Mouse (Mus musculus): Measurements from ENCODE around the gene Golph3. TPM values are rescaled to one million over a fixed set of nuclear protein-coding genes. Genes with fewer than 3 reads are reported as not detected.

Golph3 gene
- polyA plus RNA-seq, 1 experiment = 124 TPM

DNA sequence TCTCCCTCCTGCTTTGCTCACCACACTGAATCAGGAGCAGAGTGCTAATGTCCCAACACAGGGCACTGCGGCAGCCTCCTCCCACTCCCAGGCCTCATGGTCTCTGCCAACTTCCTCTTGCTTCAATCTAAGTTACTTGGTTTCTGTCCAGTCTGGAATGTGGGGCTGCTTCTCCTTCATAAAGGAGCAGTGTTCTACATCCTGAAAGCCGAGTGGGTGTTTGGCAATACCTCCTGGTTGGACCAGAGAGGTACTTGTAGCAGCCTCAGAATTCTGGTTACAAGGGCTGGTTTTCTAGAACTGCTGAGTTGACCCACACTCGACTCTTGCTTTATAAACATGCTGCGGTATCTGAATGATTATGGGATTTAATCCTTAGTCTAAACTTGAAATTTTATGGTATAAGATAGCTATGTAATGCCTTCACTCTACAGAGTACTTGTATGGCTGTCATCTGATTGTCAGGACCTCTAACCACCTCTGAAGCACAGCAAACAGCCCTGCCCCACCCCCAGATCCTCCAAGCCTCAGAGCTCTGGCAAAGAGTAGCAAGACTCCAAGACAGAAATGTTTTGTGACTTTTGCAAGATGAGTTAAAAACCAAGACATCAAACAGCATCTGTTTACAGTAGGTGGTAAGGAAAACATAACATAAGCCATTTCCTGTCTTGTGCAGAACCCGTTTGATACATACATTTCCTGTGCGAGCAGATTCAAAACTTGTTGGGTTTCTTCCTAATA, 36.3 kb upstream of the Golph3 start:
- Histone ChIP-seq H3K4me1 (ENCODE audit: control insufficient read depth, insufficient read depth, low read length) (no peaks in the 10 kb centered on the region), H3K27ac (ENCODE audit: insufficient read depth, low read length) (no peak overlapping the region), H3K9ac (ENCODE audit: low read depth, poor library complexity, severe bottlenecking) (no peak overlapping the region), H3K4me3 (ENCODE audit: low read depth, low read length) (no peak overlapping the region), H3K27me3 (ENCODE audit: control insufficient read depth, insufficient read depth, low read length, poor library complexity, severe bottlenecking) (peaks cover 1% of the 10 kb centered on the region; the same call in 1 of the 2 replicates), H3K36me3 (ENCODE audit: control insufficient read depth, insufficient read depth, low read length, poor library complexity, severe bottlenecking) (no peaks in the 10 kb centered on the region), H3K9me3 (replicated peaks; ENCODE audit: control insufficient read depth, insufficient read depth, low read length, poor library complexity, severe bottlenecking) (no peaks in the 10 kb centered on the region)
- TF ChIP-seq POLR2A (IDR thresholded peaks at IDR 0.05; ENCODE audit: insufficient read depth, low read length) = no peak
- TF ChIP-seq EP300 (IDR thresholded peaks at IDR 0.05; ENCODE audit: insufficient read depth, low read depth, low read length) = no peak
- TF ChIP-seq CTCF (IDR thresholded peaks at IDR 0.05; ENCODE audit: low read depth, low read length) = no peak

DNA sequence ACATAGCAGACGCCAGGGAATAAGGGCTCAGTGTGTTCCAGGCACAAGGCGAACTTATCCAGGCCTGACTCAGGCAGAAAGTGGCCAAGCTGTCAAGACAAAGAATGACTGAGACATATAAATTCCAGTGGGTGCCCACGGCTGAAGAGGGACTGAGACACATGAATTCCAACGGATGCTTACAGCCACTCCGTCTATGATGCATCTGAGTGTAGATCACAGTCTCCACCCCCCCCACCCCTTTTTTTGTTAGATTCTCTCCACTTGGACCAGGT, 35.8 kb upstream of the Golph3 start:
- H3K9ac ChIP-seq (ENCODE audit: low read depth, poor library complexity, severe bottlenecking) = no peak overlapping the region
- no peaks in the 10 kb centered on the region for H3K9me3 ChIP-seq (replicated peaks; ENCODE audit: control insufficient read depth, insufficient read depth, low read length, poor library complexity, severe bottlenecking)
- no peaks in the 10 kb centered on the region for H3K4me1 ChIP-seq (ENCODE audit: control insufficient read depth, insufficient read depth, low read length)
- TF ChIP-seq EP300 (IDR thresholded peaks at IDR 0.05; ENCODE audit: insufficient read depth, low read depth, low read length) = no peak
- TF ChIP-seq CTCF (IDR thresholded peaks at IDR 0.05; ENCODE audit: low read depth, low read length) = no peak
- TF ChIP-seq POLR2A (IDR thresholded peaks at IDR 0.05; ENCODE audit: insufficient read depth, low read length) = no peak
- H3K36me3 ChIP-seq (ENCODE audit: control insufficient read depth, insufficient read depth, low read length, poor library complexity, severe bottlenecking) = no peaks in the 10 kb centered on the region
- peaks cover 1% of the 10 kb centered on the region; the same call in 1 of the 2 replicates for H3K27me3 ChIP-seq (ENCODE audit: control insufficient read depth, insufficient read depth, low read length, poor library complexity, severe bottlenecking)
- no peak overlapping the region for H3K4me3 ChIP-seq (ENCODE audit: low read depth, low read length)
- H3K27ac ChIP-seq (ENCODE audit: insufficient read depth, low read length) = no peak overlapping the region

DNA sequence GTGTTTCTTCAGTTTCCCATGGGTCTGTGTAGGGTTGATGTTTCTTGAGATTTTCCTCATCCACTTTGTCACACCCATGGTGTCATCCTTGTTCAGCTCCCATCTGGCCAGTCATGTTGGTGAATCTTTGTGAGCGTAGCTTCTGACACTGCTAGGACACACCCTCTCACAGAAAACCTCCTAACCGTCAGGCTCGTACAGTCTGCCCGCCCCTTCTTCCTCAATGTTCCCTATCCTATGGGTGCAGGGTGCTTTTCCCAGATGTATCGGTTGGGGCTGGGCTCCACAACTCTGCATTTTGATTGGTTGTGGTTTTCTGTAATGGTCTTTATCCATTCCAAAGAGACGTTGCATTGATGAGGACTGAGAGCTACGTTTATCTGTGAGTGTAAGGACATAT, 30.9 kb upstream of the Golph3 start:
- no peaks in the 10 kb centered on the region for H3K9me3 ChIP-seq (replicated peaks; ENCODE audit: control insufficient read depth, insufficient read depth, low read length, poor library complexity, severe bottlenecking)
- TF ChIP-seq EP300 (IDR thresholded peaks at IDR 0.05; ENCODE audit: insufficient read depth, low read depth, low read length) (no peak), CTCF (IDR thresholded peaks at IDR 0.05; ENCODE audit: low read depth, low read length) (no peak), POLR2A (IDR thresholded peaks at IDR 0.05; ENCODE audit: insufficient read depth, low read length) (no peak)
- H3K27me3 ChIP-seq (ENCODE audit: control insufficient read depth, insufficient read depth, low read length, poor library complexity, severe bottlenecking) = no peaks in the 10 kb centered on the region
- no peaks in the 10 kb centered on the region for H3K4me1 ChIP-seq (ENCODE audit: control insufficient read depth, insufficient read depth, low read length)
- no peak overlapping the region for H3K27ac ChIP-seq (ENCODE audit: insufficient read depth, low read length)
- no peak overlapping the region for H3K4me3 ChIP-seq (ENCODE audit: low read depth, low read length)
- H3K36me3 ChIP-seq (ENCODE audit: control insufficient read depth, insufficient read depth, low read length, poor library complexity, severe bottlenecking) = no peaks in the 10 kb centered on the region
- no peak overlapping the region for H3K9ac ChIP-seq (ENCODE audit: low read depth, poor library complexity, severe bottlenecking)

DNA sequence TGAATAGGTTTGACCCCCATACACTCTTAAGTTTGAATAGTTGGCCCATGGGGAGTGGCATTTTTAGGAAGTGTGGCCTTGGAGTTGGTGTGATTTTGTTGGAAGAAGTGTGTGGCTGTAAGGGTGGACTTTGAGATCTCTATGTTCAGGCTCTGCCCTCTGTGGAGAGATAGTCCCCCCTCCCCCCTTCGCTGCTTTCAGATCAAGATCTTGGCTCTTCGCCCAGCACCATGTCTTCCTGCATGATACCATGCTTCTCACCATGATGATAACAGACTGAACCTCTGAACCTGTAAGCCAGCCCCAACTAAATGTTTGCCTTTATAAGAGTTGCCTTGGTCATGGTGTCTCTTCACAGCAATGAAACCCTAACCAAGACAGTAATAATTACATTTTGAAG, 29.5 kb upstream of the Golph3 start:
- no peak for TF ChIP-seq EP300 (IDR thresholded peaks at IDR 0.05; ENCODE audit: insufficient read depth, low read depth, low read length)
- TF ChIP-seq POLR2A (IDR thresholded peaks at IDR 0.05; ENCODE audit: insufficient read depth, low read length) = no peak
- TF ChIP-seq CTCF (IDR thresholded peaks at IDR 0.05; ENCODE audit: low read depth, low read length) = no peak
- Histone ChIP-seq H3K27me3 (ENCODE audit: control insufficient read depth, insufficient read depth, low read length, poor library complexity, severe bottlenecking) (no peaks in the 10 kb centered on the region), H3K4me1 (ENCODE audit: control insufficient read depth, insufficient read depth, low read length) (no peaks in the 10 kb centered on the region), H3K4me3 (ENCODE audit: low read depth, low read length) (no peak overlapping the region), H3K9ac (ENCODE audit: low read depth, poor library complexity, severe bottlenecking) (no peak overlapping the region), H3K9me3 (replicated peaks; ENCODE audit: control insufficient read depth, insufficient read depth, low read length, poor library complexity, severe bottlenecking) (no peaks in the 10 kb centered on the region), H3K36me3 (ENCODE audit: control insufficient read depth, insufficient read depth, low read length, poor library complexity, severe bottlenecking) (no peaks in the 10 kb centered on the region), H3K27ac (ENCODE audit: insufficient read depth, low read length) (no peak overlapping the region)

DNA sequence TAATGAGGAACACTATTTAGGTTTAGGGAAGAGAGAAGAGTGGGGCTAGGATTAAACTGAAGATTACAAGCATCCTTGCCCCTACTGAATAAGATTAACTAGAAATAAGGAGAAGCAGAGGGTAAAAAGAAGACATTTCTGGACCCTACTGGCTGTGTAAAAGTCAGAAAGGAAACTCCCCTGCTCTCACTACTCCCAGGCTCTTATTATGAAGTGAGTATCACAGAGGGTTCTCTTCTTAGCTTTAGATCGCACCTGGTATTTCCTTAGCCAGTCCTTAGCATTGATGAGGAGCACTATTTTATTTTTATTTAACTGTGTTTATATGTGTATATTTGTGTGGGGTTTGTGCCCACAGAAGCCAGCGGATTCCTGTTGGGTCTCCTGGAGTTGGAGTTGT, 25.0 kb upstream of the Golph3 start:
- TF ChIP-seq CTCF (IDR thresholded peaks at IDR 0.05; ENCODE audit: low read depth, low read length) (no peak), POLR2A (IDR thresholded peaks at IDR 0.05; ENCODE audit: insufficient read depth, low read length) (no peak), EP300 (IDR thresholded peaks at IDR 0.05; ENCODE audit: insufficient read depth, low read depth, low read length) (no peak)
- H3K4me1 ChIP-seq (ENCODE audit: control insufficient read depth, insufficient read depth, low read length) = no peaks in the 10 kb centered on the region
- no peaks in the 10 kb centered on the region for H3K9me3 ChIP-seq (replicated peaks; ENCODE audit: control insufficient read depth, insufficient read depth, low read length, poor library complexity, severe bottlenecking)

DNA sequence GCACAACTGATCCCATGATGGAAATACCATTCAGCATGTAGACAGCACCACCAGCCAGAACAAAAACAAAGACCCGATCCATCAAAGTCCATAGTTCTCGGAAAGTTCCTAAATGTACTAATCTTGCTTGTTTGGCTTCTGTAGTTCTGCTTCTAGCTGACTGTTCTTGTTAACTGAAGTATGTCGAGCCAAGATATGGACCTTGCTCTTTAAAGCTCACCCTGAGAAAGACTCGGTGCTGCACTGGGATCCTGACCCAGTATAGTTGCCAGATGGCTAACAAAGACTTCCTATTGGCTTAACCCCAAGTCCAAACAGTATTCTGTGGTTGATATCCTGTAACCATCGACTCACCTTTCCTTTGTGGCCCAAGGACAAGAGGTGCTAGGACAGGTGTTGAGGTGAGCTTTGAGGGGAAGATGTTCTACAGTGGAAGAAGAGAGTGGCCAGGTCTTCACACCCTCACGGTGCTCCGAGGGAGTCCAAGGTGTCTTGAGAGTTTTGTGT, 23.0 kb upstream of the Golph3 start:
- H3K4me3 ChIP-seq (ENCODE audit: low read depth, low read length) = no peak overlapping the region
- TF ChIP-seq CTCF (IDR thresholded peaks at IDR 0.05; ENCODE audit: low read depth, low read length) = no peak
- no peak for TF ChIP-seq EP300 (IDR thresholded peaks at IDR 0.05; ENCODE audit: insufficient read depth, low read depth, low read length)
- TF ChIP-seq POLR2A (IDR thresholded peaks at IDR 0.05; ENCODE audit: insufficient read depth, low read length) = no peak
- no peak overlapping the region for H3K27ac ChIP-seq (ENCODE audit: insufficient read depth, low read length)
- no peaks in the 10 kb centered on the region for H3K27me3 ChIP-seq (ENCODE audit: control insufficient read depth, insufficient read depth, low read length, poor library complexity, severe bottlenecking)
- H3K4me1 ChIP-seq (ENCODE audit: control insufficient read depth, insufficient read depth, low read length) = peaks cover 2% of the 10 kb centered on the region
- H3K9me3 ChIP-seq (replicated peaks; ENCODE audit: control insufficient read depth, insufficient read depth, low read length, poor library complexity, severe bottlenecking) = no peaks in the 10 kb centered on the region
- H3K36me3 ChIP-seq (ENCODE audit: control insufficient read depth, insufficient read depth, low read length, poor library complexity, severe bottlenecking) = no peaks in the 10 kb centered on the region
- H3K9ac ChIP-seq (ENCODE audit: low read depth, poor library complexity, severe bottlenecking) = no peak overlapping the region

More for the DNA sequence above, 25.0 kb upstream of the Golph3 start:
- H3K27ac ChIP-seq (ENCODE audit: insufficient read depth, low read length) = no peak overlapping the region
- no peak overlapping the region for H3K4me3 ChIP-seq (ENCODE audit: low read depth, low read length)
- no peak overlapping the region for H3K9ac ChIP-seq (ENCODE audit: low read depth, poor library complexity, severe bottlenecking)
- no peaks in the 10 kb centered on the region for H3K27me3 ChIP-seq (ENCODE audit: control insufficient read depth, insufficient read depth, low read length, poor library complexity, severe bottlenecking)
- H3K36me3 ChIP-seq (ENCODE audit: control insufficient read depth, insufficient read depth, low read length, poor library complexity, severe bottlenecking) = no peaks in the 10 kb centered on the region

Measured in ES-Bruce4 (cell line).